Mouse (Mus musculus) right cerebral cortex, postnatal 10 days (tissue): ENCODE data around the gene Spocd1.

ENCODE experiments used
- DNase-seq, 2 experiments: peaks; one replicate each; pipeline ENCODE4 v3.0.0; 2021; ENCODE audit warnings: low spot score in 2 of 2

Gene Spocd1

GRCm38 (mm10) chr4:129974285-129974684, 45.2 kb downstream of the Spocd1 start:
- DNase-seq, result no peak

- no peak for DNase-seq
Measured at GRCm38 (mm10) chr4:129977256-129977655, 48.2 kb downstream of the Spocd1 start.

- no peak for DNase-seq
Measured at GRCm38 (mm10) chr4:129978227-129978626, 49.2 kb downstream of the Spocd1 start.

- no peak for DNase-seq
Measured at GRCm38 (mm10) chr4:129978930-129979329, 49.9 kb downstream of the Spocd1 start.

- DNase-seq, result no peak
Measured at GRCm38 (mm10) chr4:129981657-129982056, 52.6 kb downstream of the Spocd1 start.

- DNase-seq, result no peak
Measured at GRCm38 (mm10) chr4:129983046-129983445, 54.0 kb downstream of the Spocd1 start.

- DNase-seq, result peak; percentile 93 to 94
Measured at GRCm38 (mm10) chr4:129983764-129984420, 54.8 kb downstream of the Spocd1 start.

- DNase-seq, result peak; percentile 76 to 78
Measured at GRCm38 (mm10) chr4:129984421-129985061, 55.5 kb downstream of the Spocd1 start, which contains the start of gene Adgrb2. TSS of gene Adgrb2 (plus strand) at chr4:129984870.

GRCm38 (mm10) chr4:129985161-129985670, 56.2 kb downstream of the Spocd1 start:
- DNase-seq, result no peak

GRCm38 (mm10) chr4:129985671-129986441, 56.8 kb downstream of the Spocd1 start:
- peak; percentile 91 for DNase-seq

GRCm38 (mm10) chr4:129987825-129988504, 58.9 kb downstream of the Spocd1 start:
- peak; percentile 75 to 76 for DNase-seq

GRCm38 (mm10) chr4:129989925-129990324, 60.9 kb downstream of the Spocd1 start:
- DNase-seq, result no peak

- DNase-seq, result no peak
Measured at GRCm38 (mm10) chr4:129992720-129993119, 63.7 kb downstream of the Spocd1 start.

- no peak for DNase-seq
Measured at GRCm38 (mm10) chr4:129993213-129993612, 64.2 kb downstream of the Spocd1 start.

- peak; percentile 77 to 80 for DNase-seq
Measured at GRCm38 (mm10) chr4:129993944-129994695, 65.1 kb downstream of the Spocd1 start.

- DNase-seq, result no peak
Measured at GRCm38 (mm10) chr4:129994728-129995127, 65.7 kb downstream of the Spocd1 start.

GRCm38 (mm10) chr4:129995255-129995654, 66.2 kb downstream of the Spocd1 start:
- no peak for DNase-seq

GRCm38 (mm10) chr4:129996015-129996414, 67.0 kb downstream of the Spocd1 start:
- DNase-seq, result no peak

GRCm38 (mm10) chr4:129998124-129998523, 69.1 kb downstream of the Spocd1 start:
- DNase-seq, result no peak

GRCm38 (mm10) chr4:130001710-130002109, 72.7 kb downstream of the Spocd1 start:
- no peak for DNase-seq

GRCm38 (mm10) chr4:130002157-130002556, 73.1 kb downstream of the Spocd1 start:
- DNase-seq, result peak; percentile 78 to 85
